Mouse (Mus musculus) lung, embryonic 16.5 days (tissue): ENCODE data around the gene Nsd1. TPM values are rescaled to one million over a fixed set of nuclear protein-coding genes. Genes with fewer than 3 reads are reported as not detected.
"Not testable (repeated sequence)": the region's sequence is repeated elsewhere in the genome, so short reads cannot be mapped to it uniquely, and the experiment has no call there.

ENCODE experiments used
- ATAC-seq: fragments of 200-750 bp; cut with Nextera tagmentation; 2 replicates; pipeline ENCODE4 v1.8.0; 2017; ENCODE audit warnings: low read depth, mild to moderate bottlenecking, moderate library complexity
- H3K27ac ChIP-seq: fragments of 300-500 bp; sonication (generic); 2 replicates; pipeline ENCODE4 v1.5.1; 2014; ENCODE audit warnings: mild to moderate bottlenecking, control low read depth, low read length
- H3K27me3 ChIP-seq: fragments of 300-500 bp; sonication (generic); 2 replicates; pipeline ENCODE4 v1.6.1; 2014; ENCODE audit warnings: low read depth, low read length, mixed read lengths; ENCODE audit not compliant: control insufficient read depth, insufficient read depth
- H3K36me3 ChIP-seq: fragments of 300-500 bp; sonication (generic); 2 replicates; pipeline ENCODE4 v1.6.1; 2014; ENCODE audit warnings: low read length; ENCODE audit not compliant: control insufficient read depth, insufficient read depth
- H3K4me1 ChIP-seq: fragments of 300-500 bp; sonication (generic); replicated peaks from 2 replicates; pipeline ENCODE4 v1.6.1; 2014; ENCODE audit warnings: low read length, mixed read lengths; ENCODE audit not compliant: control insufficient read depth, insufficient read depth
- H3K4me2 ChIP-seq: fragments of 300-500 bp; sonication (generic); 2 replicates; pipeline ENCODE4 v1.6.1; 2014; ENCODE audit warnings: low read depth, low read length, control low read depth
- H3K4me3 ChIP-seq: fragments of 300-500 bp; sonication (generic); 2 replicates; pipeline ENCODE4 v1.5.1; 2014; ENCODE audit warnings: mild to moderate bottlenecking, low read length, control low read depth
- H3K9ac ChIP-seq: fragments of 300-500 bp; sonication (generic); 2 replicates; pipeline ENCODE4 v1.6.1; 2014; ENCODE audit warnings: low read length, control low read depth
- H3K9me3 ChIP-seq: fragments of 300-500 bp; sonication (generic); 2 replicates; pipeline ENCODE4 v1.6.1; 2016; ENCODE audit warnings: low read length; ENCODE audit not compliant: control insufficient read depth
- WGBS: fragments of 180-500 bp; shearing (Covaris S2); extraction: QIAGEN DNeasy Blood & Tissue Kit; methylation state at CpG from one replicate; pipeline ENCODE4 v1.1.7; 2014; 5-methylcytosine and 5-hydroxymethylcytosine counted together
- polyA plus RNA-seq: library from polyadenylated mRNA; unstranded; fragments of >200 nt; fragmentation: Nextera tagmentation; extraction: Ambion mirVana; gene quantifications from 2 replicates; pipeline ENCODE4 v1.2.1, GENCODE M21; 2015

Nsd1 gene
- polyA plus RNA-seq, 1 experiment from 2014 or later, result 50.7 TPM

DNA sequence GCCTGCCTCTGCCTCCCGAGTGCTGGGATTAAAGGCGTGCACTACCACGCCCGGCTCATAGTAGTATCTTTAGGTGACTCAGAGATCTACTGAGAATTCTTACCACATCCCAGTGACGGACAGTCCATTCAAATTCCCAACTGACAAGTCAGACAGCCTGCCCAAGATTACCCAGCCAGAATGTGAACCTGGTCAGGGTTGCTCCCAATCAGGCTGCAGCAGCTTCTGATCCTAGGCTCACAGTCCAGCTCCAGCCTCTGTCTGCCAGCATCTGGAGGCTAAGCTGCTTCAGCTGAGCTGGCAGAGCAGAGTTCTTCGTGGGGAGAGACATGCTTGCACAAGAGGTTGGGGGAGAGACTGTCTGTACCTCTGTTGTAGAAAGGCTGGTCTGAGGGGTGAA is 26.2 kb upstream of the Nsd1 start:
- Histone ChIP-seq H3K4me3 (no peak overlapping the region), H3K4me1 (no peaks in the 10 kb centered on the region; the same call in 1 of the 2 replicates), H3K9me3 (no peaks in the 10 kb centered on the region), H3K36me3 (no peaks in the 10 kb centered on the region), H3K9ac (no peak overlapping the region), H3K27me3 (no peaks in the 10 kb centered on the region), H3K27ac (no peak overlapping the region), H3K4me2 (no peak overlapping the region)
- 81% methylated on average over 6 of the region's 6 CpGs for WGBS
- no peak for ATAC-seq

DNA sequence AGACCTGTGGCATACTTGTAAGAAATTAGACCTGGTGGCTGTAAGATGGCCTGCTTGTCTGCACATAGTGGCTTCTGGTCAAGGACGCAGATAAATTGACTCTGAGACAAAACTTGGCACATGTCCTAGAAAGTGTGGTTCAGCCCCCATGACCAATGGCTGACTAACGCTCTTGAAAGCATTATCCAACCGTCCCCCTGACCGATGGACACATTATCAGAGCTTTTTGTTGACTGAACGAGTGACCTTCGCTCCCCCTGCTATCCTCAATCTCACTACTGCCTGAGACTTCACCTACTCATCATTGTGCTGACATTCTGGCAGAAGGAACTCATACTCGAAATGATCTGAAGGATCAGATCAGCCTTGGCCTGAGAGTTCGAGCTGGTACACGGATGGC is 22.5 kb upstream of the Nsd1 start:
- WGBS, result 4% methylated on average over 3 of the region's 9 CpGs
- H3K4me3 ChIP-seq, H3K9ac ChIP-seq, H3K27me3 ChIP-seq, ATAC-seq, H3K36me3 ChIP-seq, H3K4me2 ChIP-seq, H3K9me3 ChIP-seq, H3K27ac ChIP-seq: not testable (repeated sequence)
- H3K4me1 ChIP-seq, result peaks cover 11% of the 10 kb centered on the region

DNA sequence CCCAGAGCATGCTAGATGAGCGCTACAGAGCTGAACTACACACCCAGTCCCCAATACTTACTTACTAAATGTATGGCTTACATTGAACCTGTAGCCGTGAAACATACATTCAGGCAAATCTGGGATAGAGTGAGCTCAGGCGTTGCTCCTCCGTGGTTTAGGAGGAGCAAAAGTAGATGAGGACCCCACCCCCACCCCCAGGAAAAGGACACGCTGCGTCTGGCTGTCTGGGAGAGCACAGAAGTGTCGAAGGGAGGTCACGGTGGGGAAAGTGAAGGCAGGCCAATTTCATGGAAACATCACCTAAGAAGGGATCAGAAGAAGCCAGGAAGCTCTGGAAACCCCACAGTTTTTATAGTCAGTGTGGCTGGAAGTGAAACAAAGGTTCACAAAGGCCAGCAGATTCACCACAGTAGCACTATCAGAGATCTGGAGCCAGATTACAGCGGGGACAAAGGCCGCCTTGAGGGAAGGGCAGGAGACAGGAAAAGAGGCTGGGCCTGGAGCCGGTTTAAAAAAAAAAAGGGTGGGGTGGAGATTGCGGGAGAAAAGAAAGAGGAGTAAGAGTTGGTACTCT is 20.0 kb upstream of the Nsd1 start:
- H3K27me3 ChIP-seq, result no peaks in the 10 kb centered on the region
- WGBS, result 5% methylated on average over 12 of the region's 12 CpGs
- H3K27ac ChIP-seq, result peak overlapping the region; percentile 93
- no peaks in the 10 kb centered on the region for H3K36me3 ChIP-seq
- ATAC-seq, result peak; percentile 11; the same call in 1 of the 2 replicates
- H3K9me3 ChIP-seq, result no peaks in the 10 kb centered on the region
- H3K9ac ChIP-seq, result peak overlapping the region; percentile 67
- H3K4me3 ChIP-seq, result peak overlapping the region; percentile 60
- peak overlapping the region; percentile 72 for H3K4me2 ChIP-seq
- H3K4me1 ChIP-seq, result peaks cover 11% of the 10 kb centered on the region

DNA sequence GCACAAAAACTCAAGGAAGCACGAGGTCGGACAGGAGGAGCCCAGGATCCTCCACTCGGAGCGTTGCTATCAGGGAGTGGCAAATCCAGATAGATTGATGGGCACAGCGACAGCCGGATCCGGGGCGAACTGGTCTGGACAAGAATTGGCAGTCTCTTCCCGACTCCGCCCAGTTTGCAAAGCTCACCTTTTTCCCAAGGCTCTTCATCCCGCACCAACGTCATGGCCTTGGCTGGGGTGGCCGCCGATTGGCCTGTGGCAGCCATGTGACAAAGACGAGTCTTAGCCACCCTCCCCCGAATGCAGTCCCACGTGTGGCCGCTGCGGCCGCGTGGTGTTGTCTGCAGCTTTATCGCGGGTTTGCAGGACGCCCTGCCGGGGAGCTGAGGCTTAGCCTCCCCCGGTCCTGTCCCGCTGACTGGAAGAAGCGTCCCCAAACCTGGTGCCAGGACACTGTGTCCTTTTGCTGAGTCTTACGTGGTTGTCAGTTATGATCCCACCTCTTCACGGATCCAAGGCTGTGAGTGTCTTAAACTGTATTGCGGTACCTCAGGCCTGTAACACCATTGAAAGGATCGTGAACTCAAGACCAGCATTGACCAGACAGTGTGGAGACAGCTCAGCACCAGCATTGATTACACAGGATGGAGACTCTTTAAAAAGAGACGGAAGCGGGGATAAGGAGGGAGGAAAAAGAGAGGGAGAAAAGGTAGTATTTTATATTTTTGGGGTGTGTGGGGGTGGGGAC is 19.3 kb upstream of the Nsd1 start:
- H3K4me1 ChIP-seq, result peaks cover 11% of the 10 kb centered on the region
- H3K27ac ChIP-seq, result peak overlapping the region; percentile 93
- peak overlapping the region; percentile 72 for H3K4me2 ChIP-seq
- H3K4me3 ChIP-seq, result peak overlapping the region; percentile 60
- peak; percentile 100 for ATAC-seq
- WGBS, result 1% methylated on average over 34 of the region's 34 CpGs
- no peaks in the 10 kb centered on the region for H3K9me3 ChIP-seq
- no peaks in the 10 kb centered on the region for H3K36me3 ChIP-seq
- no peaks in the 10 kb centered on the region for H3K27me3 ChIP-seq
- H3K9ac ChIP-seq, result peak overlapping the region; percentile 67

DNA sequence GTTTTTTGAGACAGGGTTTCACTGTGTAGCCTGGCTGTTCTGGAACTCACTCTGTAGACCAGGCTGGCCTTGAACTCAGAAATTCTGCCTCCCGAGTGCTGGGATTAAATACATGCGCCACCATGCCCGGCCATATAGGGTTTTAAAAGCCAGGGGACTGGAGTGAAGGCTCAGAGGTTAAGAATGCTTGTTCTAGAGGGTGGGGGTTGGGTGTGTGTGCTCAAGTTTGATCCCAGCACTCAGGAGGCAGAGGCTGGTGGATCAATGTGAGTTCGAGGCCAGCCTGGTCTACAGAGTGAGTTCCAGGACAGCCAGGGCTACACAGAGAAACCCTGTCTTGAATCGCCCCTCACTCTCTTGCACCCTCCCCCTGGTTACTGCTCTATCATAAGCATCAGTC is 18.0 kb upstream of the Nsd1 start:
- no peak overlapping the region for H3K9ac ChIP-seq
- 84% methylated on average over 5 of the region's 5 CpGs for WGBS
- H3K27me3 ChIP-seq, result no peaks in the 10 kb centered on the region
- no peaks in the 10 kb centered on the region for H3K36me3 ChIP-seq
- no peak overlapping the region for H3K4me3 ChIP-seq
- no peak overlapping the region for H3K4me2 ChIP-seq
- no peak overlapping the region for H3K27ac ChIP-seq
- ATAC-seq, result no peak
- no peaks in the 10 kb centered on the region for H3K9me3 ChIP-seq
- H3K4me1 ChIP-seq, result peaks cover 11% of the 10 kb centered on the region

DNA sequence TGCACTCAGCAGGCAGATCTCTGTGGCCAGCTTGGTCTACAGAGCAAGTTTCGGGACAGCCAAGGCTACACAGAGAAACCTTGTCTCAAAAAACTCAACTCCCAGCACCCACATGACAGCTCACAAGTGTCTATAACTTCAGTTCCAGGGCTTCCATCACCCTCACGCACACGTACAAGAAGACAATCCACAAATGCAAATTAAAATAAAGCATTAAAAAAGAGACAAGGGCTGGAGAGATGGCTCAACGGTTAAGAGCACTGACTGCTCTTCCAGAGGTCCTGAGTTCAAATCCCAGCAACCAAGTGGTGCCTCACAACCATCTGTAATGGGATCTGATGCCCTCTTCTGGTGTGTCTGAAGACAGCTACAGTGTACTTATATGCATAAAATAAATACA is 6.8 kb upstream of the Nsd1 start:
- H3K27ac ChIP-seq, H3K4me2 ChIP-seq: not testable (repeated sequence)
- WGBS, result 86% methylated on average over 4 of the region's 4 CpGs

DNA sequence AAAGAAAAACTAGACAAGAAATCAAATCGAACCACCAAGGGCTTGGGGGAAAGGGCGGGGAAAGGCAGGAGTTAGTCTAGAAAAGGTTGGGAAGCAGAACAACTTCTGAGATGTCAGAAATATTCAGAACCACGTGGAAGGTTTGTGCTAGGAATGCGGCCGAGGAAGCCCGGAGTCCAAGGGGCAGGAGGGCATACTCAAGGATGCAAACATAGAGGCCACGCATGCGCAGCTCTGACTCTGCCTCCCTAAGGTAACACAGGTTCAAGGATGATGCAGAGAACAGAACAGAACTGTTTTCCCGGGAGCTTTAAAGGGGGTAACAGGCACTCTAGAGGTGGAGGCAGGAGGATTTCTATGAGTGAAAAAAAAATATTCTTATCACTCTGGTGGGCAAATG is 5.8 kb upstream of the Nsd1 start:
- no peaks in the 10 kb centered on the region for H3K4me1 ChIP-seq
- 49% methylated on average over 9 of the region's 9 CpGs for WGBS
- ATAC-seq, result no peak

More for the DNA sequence above, 6.8 kb upstream of the Nsd1 start:
- ATAC-seq, H3K9ac ChIP-seq, H3K9me3 ChIP-seq, H3K4me3 ChIP-seq, H3K4me1 ChIP-seq, H3K27me3 ChIP-seq, H3K36me3 ChIP-seq: not testable (repeated sequence)

DNA sequence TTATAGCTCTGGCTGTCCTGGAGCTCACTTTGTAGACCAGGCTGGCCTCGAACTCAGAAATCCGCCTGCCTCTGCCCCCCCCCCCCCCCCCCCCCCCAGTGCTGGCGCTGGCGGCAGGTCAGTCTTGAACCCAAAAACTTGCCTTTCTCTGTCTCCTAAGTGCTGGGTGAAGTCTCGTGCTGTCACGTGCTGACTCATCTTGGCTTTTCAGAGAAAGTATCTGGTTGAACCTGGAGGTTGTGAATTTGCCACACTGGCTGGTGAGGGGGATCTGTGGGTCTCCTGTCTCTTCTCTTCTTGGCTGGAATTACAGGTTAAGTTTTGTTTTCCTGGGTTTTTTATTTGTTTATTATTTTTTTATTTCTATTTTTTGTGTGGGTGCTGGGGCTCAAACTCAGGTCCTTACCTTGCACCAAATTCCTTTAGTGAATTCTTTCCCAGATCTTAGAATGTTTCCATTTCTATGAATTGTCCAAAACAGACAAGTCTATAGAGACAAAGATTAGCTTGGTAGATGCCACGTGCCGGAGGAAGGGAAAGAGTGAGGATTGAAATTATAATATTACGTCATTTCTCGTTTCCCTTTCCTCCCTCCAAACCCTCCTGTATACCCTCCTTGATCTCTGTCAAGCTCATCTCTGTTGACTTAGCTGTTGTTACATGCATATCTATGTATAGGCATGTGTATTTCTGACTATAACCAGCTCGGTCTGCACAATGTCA is 4.8 kb upstream of the Nsd1 start:
- Histone ChIP-seq H3K4me2 (no peak overlapping the region), H3K4me1 (peaks cover 3% of the 10 kb centered on the region; the same call in 1 of the 2 replicates), H3K4me3 (no peak overlapping the region), H3K9ac (no peak overlapping the region), H3K27ac (no peak overlapping the region), H3K27me3 (no peaks in the 10 kb centered on the region), H3K9me3 (no peaks in the 10 kb centered on the region), H3K36me3 (no peaks in the 10 kb centered on the region)
- WGBS, result 75% methylated on average over 7 of the region's 11 CpGs
- no peak for ATAC-seq

More for the DNA sequence above, 5.8 kb upstream of the Nsd1 start:
- Histone ChIP-seq H3K4me3 (no peak overlapping the region), H3K36me3 (no peaks in the 10 kb centered on the region), H3K4me2 (no peak overlapping the region), H3K9ac (no peak overlapping the region), H3K27me3 (no peaks in the 10 kb centered on the region), H3K27ac (no peak overlapping the region), H3K9me3 (no peaks in the 10 kb centered on the region)

DNA sequence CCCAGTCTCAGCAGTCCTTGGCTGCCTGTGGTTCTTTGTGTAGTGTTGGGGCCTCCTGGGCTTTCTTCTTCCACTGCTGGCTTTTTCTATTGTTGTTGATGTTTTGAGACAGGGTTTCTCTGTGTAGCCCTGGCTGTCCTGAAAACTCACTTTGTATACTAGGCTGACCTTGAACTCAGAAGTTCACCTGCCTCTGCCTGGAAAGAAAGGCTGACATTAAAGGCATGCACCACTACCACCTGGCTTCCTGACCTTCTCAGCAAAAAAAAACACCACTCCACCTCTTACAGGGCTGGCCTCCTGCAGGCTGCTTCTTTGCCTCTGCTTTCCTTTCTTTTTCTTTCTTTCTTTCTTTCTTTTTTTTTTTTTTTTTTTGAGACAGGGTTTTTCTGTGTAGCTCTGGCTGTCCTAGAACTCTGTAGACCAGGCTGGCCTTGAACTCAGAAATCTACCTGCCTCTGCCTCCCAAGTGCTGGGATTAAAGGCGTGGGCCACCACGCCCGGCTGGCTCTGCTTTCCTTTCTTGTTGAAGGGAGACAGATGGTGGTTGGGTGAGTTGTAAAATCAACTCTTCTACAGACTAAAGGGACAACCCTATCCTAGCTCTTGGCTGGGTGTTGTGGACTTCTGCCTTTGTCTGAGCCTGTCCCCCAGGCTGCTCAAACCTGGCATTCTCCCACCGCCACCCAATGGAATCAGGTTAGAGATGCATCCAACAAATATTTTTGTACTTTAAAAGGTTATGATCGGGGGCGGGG is 4.0 kb upstream of the Nsd1 start:
- H3K27ac ChIP-seq, result no peak overlapping the region
- 87% methylated on average over 6 of the region's 6 CpGs for WGBS
- no peaks in the 10 kb centered on the region for H3K36me3 ChIP-seq
- H3K9me3 ChIP-seq, result no peaks in the 10 kb centered on the region
- no peak for ATAC-seq
- peaks cover 9% of the 10 kb centered on the region; the same call in 1 of the 2 replicates for H3K4me1 ChIP-seq
- no peak overlapping the region for H3K4me2 ChIP-seq
- no peak overlapping the region for H3K9ac ChIP-seq
- H3K4me3 ChIP-seq, result no peak overlapping the region
- no peaks in the 10 kb centered on the region for H3K27me3 ChIP-seq
